Mouse (Mus musculus) G1E (cell line): Measurements from ENCODE around the gene Cacng5. TPM values are rescaled to one million over a fixed set of nuclear protein-coding genes. Genes with fewer than 3 reads are reported as not detected.

Source experiments
- ATAC-seq: 2 replicates; pipeline ENCODE4 v1.8.0; 2016; ENCODE audit warnings: mild to moderate bottlenecking; ENCODE audit not compliant: insufficient number of reproducible peaks, poor library complexity, low FRiP score, severe bottlenecking; ENCODE audit errors: extremely low read depth
- DNase-seq: peaks from one replicate; pipeline ENCODE4 v3.0.0; 2012; ENCODE audit warnings: low spot score
- H3K27me3 ChIP-seq: 2 replicates; pipeline ENCODE4 v1.6.1; 2012; ENCODE audit warnings: mild to moderate bottlenecking, low read length, inconsistent platforms; ENCODE audit not compliant: insufficient read depth
- H3K36me3 ChIP-seq: replicated peaks from 2 replicates; pipeline ENCODE3; 2012; ENCODE audit warnings: mild to moderate bottlenecking, inconsistent platforms
- H3K4me1 ChIP-seq: 2 replicates; pipeline ENCODE4 v1.6.1; 2012; ENCODE audit warnings: low read depth, low read length, inconsistent platforms, mixed read lengths; ENCODE audit not compliant: insufficient read depth
- H3K4me3 ChIP-seq: 2 replicates; pipeline ENCODE4 v1.5.1; 2012; ENCODE audit warnings: low read depth, mild to moderate bottlenecking, inconsistent platforms, low read length, moderate library complexity, mixed read lengths
- H3K9me3 ChIP-seq: replicated peaks from 2 replicates; pipeline ENCODE4 v1.6.1; 2012; ENCODE audit warnings: inconsistent platforms
- CTCF ChIP-seq: IDR thresholded peaks from 2 replicates; pipeline ENCODE4 v1.5.1; 2012; ENCODE audit warnings: low read depth, low read length, inconsistent platforms, mixed read lengths
- GATA1 ChIP-seq: IDR thresholded peaks from 2 replicates; pipeline ENCODE4 v1.6.1; 2012; ENCODE audit warnings: borderline replicate concordance, low read length, inconsistent platforms, mixed read lengths
- GATA2 ChIP-seq: IDR thresholded peaks from 2 replicates; pipeline ENCODE4 v1.6.1; 2012; ENCODE audit warnings: low read depth, low read length, inconsistent platforms, borderline replicate concordance
- POLR2AphosphoS5 ChIP-seq: IDR thresholded peaks from 2 replicates; pipeline ENCODE4 v1.6.1; 2012; ENCODE audit warnings: low read depth, low read length, inconsistent platforms; ENCODE audit not compliant: insufficient replicate concordance
- TAL1 ChIP-seq: conservative IDR thresholded peaks from 2 replicates; pipeline ENCODE4 v1.6.1; 2012; ENCODE audit warnings: low read depth, low read length, inconsistent platforms, mixed read lengths
- polyA plus RNA-seq: library from polyadenylated mRNA; stranded (reverse); fragments of >175 nt; gene quantifications from 2 replicates; pipeline ENCODE4 v1.2.3, GENCODE M21; 2012
- total RNA-seq, 2 experiments: library from RNA; stranded (forward) in 1 of 2; stranded (reverse) in 1 of 2; fragments of 200-1000 nt in 1 of 2; fragments of >200 nt in 1 of 2; fragmentation: Nextera tagmentation in 1 of 2; gene quantifications; 2 replicates each; pipeline ENCODE4 v1.2.3; 2014 to 2017

The Cacng5 gene
- total and polyA plus RNA-seq, 3 experiments = not detected

- ATAC-seq (no peak), DNase-seq (no peak)
- H3K36me3 ChIP-seq = no peaks in the 10 kb centered on the region
- TF ChIP-seq TAL1 (no peak), GATA2 (no peak), CTCF (no peak), POLR2AphosphoS5 (no peak), GATA1 (no peak)
- no peaks in the 10 kb centered on the region for H3K27me3 ChIP-seq
- peaks cover 74% of the 10 kb centered on the region for H3K9me3 ChIP-seq
- no peaks in the 10 kb centered on the region for H3K4me1 ChIP-seq
- H3K4me3 ChIP-seq = no peak overlapping the region
Measured at GRCm38 (mm10) chr11:107917721-107918235, 2.9 kb upstream of the Cacng5 start.

- TF ChIP-seq GATA2 (no peak), CTCF (no peak)
- Histone ChIP-seq H3K36me3 (no peaks in the 10 kb centered on the region), H3K4me1 (no peaks in the 10 kb centered on the region), H3K27me3 (no peaks in the 10 kb centered on the region), H3K4me3 (no peak overlapping the region), H3K9me3 (peaks cover 70% of the 10 kb centered on the region)
- DNase-seq (no peak), ATAC-seq (no peak)
Measured at GRCm38 (mm10) chr11:107913317-107913716, 1.5 kb downstream of the Cacng5 start.

- H3K36me3 ChIP-seq = no peaks in the 10 kb centered on the region
- H3K4me1 ChIP-seq = no peaks in the 10 kb centered on the region
- no peak for DNase-seq
- no peaks in the 10 kb centered on the region for H3K27me3 ChIP-seq
- no peak overlapping the region for H3K4me3 ChIP-seq
- H3K9me3 ChIP-seq = peaks cover 44% of the 10 kb centered on the region
- ATAC-seq = no peak
- no peak for TF ChIP-seq CTCF
- TF ChIP-seq GATA1 = no peak
- TF ChIP-seq GATA2 = no peak
- TF ChIP-seq TAL1 = no peak
- no peak for TF ChIP-seq POLR2AphosphoS5
Measured at GRCm38 (mm10) chr11:107905364-107905763, 9.5 kb downstream of the Cacng5 start.

GRCm38 (mm10) chr11:107903966-107904605 is 10.8 kb downstream of the Cacng5 start:
- ATAC-seq = no peak
- TF ChIP-seq GATA2 = no peak
- no peak for TF ChIP-seq GATA1
- TF ChIP-seq TAL1 = no peak
- TF ChIP-seq POLR2AphosphoS5 = no peak
- TF ChIP-seq CTCF = no peak
- no peak for DNase-seq

GRCm38 (mm10) chr11:107900470-107900869 is 14.4 kb downstream of the Cacng5 start:
- TF ChIP-seq GATA1 = no peak
- no peak for TF ChIP-seq GATA2
- no peak for TF ChIP-seq TAL1
- no peak for TF ChIP-seq CTCF
- no peak for TF ChIP-seq POLR2AphosphoS5
- H3K4me3 ChIP-seq = no peak overlapping the region
- DNase-seq = no peak
- peaks cover 26% of the 10 kb centered on the region for H3K9me3 ChIP-seq
- H3K27me3 ChIP-seq = no peaks in the 10 kb centered on the region
- ATAC-seq = no peak
- no peaks in the 10 kb centered on the region for H3K4me1 ChIP-seq
- no peaks in the 10 kb centered on the region for H3K36me3 ChIP-seq

More at GRCm38 (mm10) chr11:107903966-107904605, 10.8 kb downstream of the Cacng5 start:
- Histone ChIP-seq H3K4me3 (no peak overlapping the region), H3K4me1 (no peaks in the 10 kb centered on the region), H3K27me3 (no peaks in the 10 kb centered on the region), H3K36me3 (no peaks in the 10 kb centered on the region), H3K9me3 (peaks cover 34% of the 10 kb centered on the region)

GRCm38 (mm10) chr11:107898698-107899097 is 16.2 kb downstream of the Cacng5 start:
- H3K36me3 ChIP-seq = no peaks in the 10 kb centered on the region
- no peaks in the 10 kb centered on the region for H3K4me1 ChIP-seq
- DNase-seq = no peak
- H3K9me3 ChIP-seq = peaks cover 22% of the 10 kb centered on the region
- TF ChIP-seq GATA1 (no peak), GATA2 (no peak), CTCF (no peak), POLR2AphosphoS5 (no peak), TAL1 (no peak)
- no peak for ATAC-seq
- H3K4me3 ChIP-seq = no peak overlapping the region
- H3K27me3 ChIP-seq = no peaks in the 10 kb centered on the region

- peaks cover 26% of the 10 kb centered on the region for H3K9me3 ChIP-seq
- no peak for ATAC-seq
- H3K36me3 ChIP-seq = no peaks in the 10 kb centered on the region
- TF ChIP-seq POLR2AphosphoS5 (no peak), GATA1 (no peak), GATA2 (no peak), CTCF (no peak), TAL1 (no peak)
- no peaks in the 10 kb centered on the region for H3K4me1 ChIP-seq
- no peak overlapping the region for H3K4me3 ChIP-seq
- DNase-seq = no peak
- H3K27me3 ChIP-seq = no peaks in the 10 kb centered on the region
Measured at GRCm38 (mm10) chr11:107895635-107896034, 19.2 kb downstream of the Cacng5 start.
